Mouse (Mus musculus) liver (tissue): Measurements from ENCODE around the gene Hist2h4.
"Not testable (repeated sequence)": the region's sequence is repeated elsewhere in the genome, so short reads cannot be mapped to it uniquely, and the experiment has no call there.

Experiments
- DNase-seq: peaks from one replicate; pipeline ENCODE4 v3.0.0-alpha.2; 2020; ENCODE audit warnings: mixed read lengths

Gene Hist2h4

GRCm38 (mm10) chr3:96268776-96269378 is 5.8 kb upstream of the Hist2h4 start:
- DNase-seq: peak; percentile 36

- DNase-seq: peak; percentile 87
Measured at GRCm38 (mm10) chr3:96268051-96268775, 5.1 kb upstream of the Hist2h4 start, which contains the start of gene Hist2h3b. Gene Hist2h3b (plus strand): TSS chr3:96268654.

GRCm38 (mm10) chr3:96267541-96267940 is 4.4 kb upstream of the Hist2h4 start:
- no peak for DNase-seq

- DNase-seq: peak; percentile 50
Measured at GRCm38 (mm10) chr3:96266132-96266710, 3.1 kb upstream of the Hist2h4 start.

- no peak for DNase-seq
Measured at GRCm38 (mm10) chr3:96264404-96264949, 1.4 kb upstream of the Hist2h4 start.

- DNase-seq: peak; percentile 54
Measured at GRCm38 (mm10) chr3:96263558-96264403, 670 bp upstream of the Hist2h4 start.

GRCm38 (mm10) chr3:96262216-96262875 is 765 bp downstream of the Hist2h4 start:
- peak; percentile 87 for DNase-seq

- no peak for DNase-seq
Measured at GRCm38 (mm10) chr3:96261623-96262022, 1.5 kb downstream of the Hist2h4 start.

GRCm38 (mm10) chr3:96260220-96260619 is 2.9 kb downstream of the Hist2h4 start:
- no peak for DNase-seq

GRCm38 (mm10) chr3:96257190-96257589 is 5.9 kb downstream of the Hist2h4 start:
- no peak for DNase-seq

- DNase-seq: no peak
Measured at GRCm38 (mm10) chr3:96255926-96256593, 7.1 kb downstream of the Hist2h4 start.

GRCm38 (mm10) chr3:96254683-96255355 is 8.3 kb downstream of the Hist2h4 start:
- DNase-seq: peak; percentile 84

- no peak for DNase-seq
Measured at GRCm38 (mm10) chr3:96251787-96252186, 11.3 kb downstream of the Hist2h4 start.

- DNase-seq: no peak
Measured at GRCm38 (mm10) chr3:96250890-96251289, 12.2 kb downstream of the Hist2h4 start.

- DNase-seq: no peak
Measured at GRCm38 (mm10) chr3:96249034-96249345, 14.1 kb downstream of the Hist2h4 start.

GRCm38 (mm10) chr3:96248141-96249033 is 14.7 kb downstream of the Hist2h4 start:
- no peak for DNase-seq

GRCm38 (mm10) chr3:96247356-96248140 is 15.6 kb downstream of the Hist2h4 start:
- peak; percentile 38 for DNase-seq

- not testable (repeated sequence) for DNase-seq
Measured at GRCm38 (mm10) chr3:96246427-96246856, 16.7 kb downstream of the Hist2h4 start, which contains the start of gene Hist2h3c1. Gene Hist2h3c1 (plus strand): TSS chr3:96246685.

- not testable (repeated sequence) for DNase-seq
Measured at GRCm38 (mm10) chr3:96246018-96246417, 17.1 kb downstream of the Hist2h4 start.
